Mouse (Mus musculus): ENCODE measurements around the gene Psd4.

Psd4 gene

GRCm38 (mm10) chr2:24385111-24385961 lies 18.0 kb downstream of the Psd4 start:
- no peak for DNase-seq (ENCODE audit: extremely low spot score, low read depth, low spot score)

- DNase-seq (ENCODE audit: extremely low spot score, low read depth, low spot score), result no peak
Measured at GRCm38 (mm10) chr2:24386158-24386963, 19.0 kb downstream of the Psd4 start.

GRCm38 (mm10) chr2:24386964-24387320 lies 19.6 kb downstream of the Psd4 start:
- DNase-seq (ENCODE audit: extremely low spot score, low read depth, low spot score), result no peak

GRCm38 (mm10) chr2:24387361-24388283 lies 20.2 kb downstream of the Psd4 start:
- no peak for DNase-seq (ENCODE audit: extremely low spot score, low read depth, low spot score)

GRCm38 (mm10) chr2:24393251-24393650 lies 25.9 kb downstream of the Psd4 start:
- DNase-seq (ENCODE audit: extremely low spot score, low read depth, low spot score), result no peak

- no peak for DNase-seq (ENCODE audit: extremely low spot score, low read depth, low spot score)
Measured at GRCm38 (mm10) chr2:24397115-24397514, 29.7 kb downstream of the Psd4 start.

- DNase-seq (ENCODE audit: extremely low spot score, low read depth, low spot score), result no peak
Measured at GRCm38 (mm10) chr2:24400711-24401110, 33.3 kb downstream of the Psd4 start.

GRCm38 (mm10) chr2:24405345-24406012 lies 38.1 kb downstream of the Psd4 start:
- DNase-seq (ENCODE audit: extremely low spot score, low read depth, low spot score), result peak; percentile 33

- DNase-seq (ENCODE audit: extremely low spot score, low read depth, low spot score), result no peak
Measured at GRCm38 (mm10) chr2:24407701-24408485, 40.5 kb downstream of the Psd4 start.

- DNase-seq (ENCODE audit: extremely low spot score, low read depth, low spot score), result peak; percentile 14
Measured at GRCm38 (mm10) chr2:24409166-24409565, 41.8 kb downstream of the Psd4 start.

GRCm38 (mm10) chr2:24413172-24413571 lies 45.8 kb downstream of the Psd4 start:
- no peak for DNase-seq (ENCODE audit: extremely low spot score, low read depth, low spot score)

GRCm38 (mm10) chr2:24413677-24414076 lies 46.3 kb downstream of the Psd4 start:
- no peak for DNase-seq (ENCODE audit: extremely low spot score, low read depth, low spot score)

- no peak for DNase-seq (ENCODE audit: extremely low spot score, low read depth, low spot score)
Measured at GRCm38 (mm10) chr2:24416668-24417067, 49.3 kb downstream of the Psd4 start.

GRCm38 (mm10) chr2:24417106-24417505 lies 49.7 kb downstream of the Psd4 start:
- DNase-seq (ENCODE audit: extremely low spot score, low read depth, low spot score), result no peak

- DNase-seq (ENCODE audit: extremely low spot score, low read depth, low spot score), result no peak
Measured at GRCm38 (mm10) chr2:24417564-24417963, 50.2 kb downstream of the Psd4 start.

GRCm38 (mm10) chr2:24421211-24421863 lies 54.0 kb downstream of the Psd4 start:
- no peak for DNase-seq (ENCODE audit: extremely low spot score, low read depth, low spot score)

- DNase-seq (ENCODE audit: extremely low spot score, low read depth, low spot score), result no peak
Measured at GRCm38 (mm10) chr2:24422815-24423214, 55.4 kb downstream of the Psd4 start.

- no peak for DNase-seq (ENCODE audit: extremely low spot score, low read depth, low spot score)
Measured at GRCm38 (mm10) chr2:24425630-24426029, 58.2 kb downstream of the Psd4 start.

Data from hindlimb bud, embryonic 11.5 days (tissue).